Mouse (Mus musculus) G1E (cell line): ENCODE data around the gene Glcci1.

Experiments
- CTCF ChIP-seq: IDR thresholded peaks from 2 replicates; pipeline ENCODE4 v1.5.1; 2012; ENCODE audit warnings: low read depth, low read length, inconsistent platforms, mixed read lengths
- GATA1 ChIP-seq: IDR thresholded peaks from 2 replicates; pipeline ENCODE4 v1.6.1; 2012; ENCODE audit warnings: borderline replicate concordance, low read length, inconsistent platforms, mixed read lengths
- POLR2AphosphoS5 ChIP-seq: IDR thresholded peaks from 2 replicates; pipeline ENCODE4 v1.6.1; 2012; ENCODE audit warnings: low read depth, low read length, inconsistent platforms; ENCODE audit not compliant: insufficient replicate concordance
- TAL1 ChIP-seq: conservative IDR thresholded peaks from 2 replicates; pipeline ENCODE4 v1.6.1; 2012; ENCODE audit warnings: low read depth, low read length, inconsistent platforms, mixed read lengths

DNA sequence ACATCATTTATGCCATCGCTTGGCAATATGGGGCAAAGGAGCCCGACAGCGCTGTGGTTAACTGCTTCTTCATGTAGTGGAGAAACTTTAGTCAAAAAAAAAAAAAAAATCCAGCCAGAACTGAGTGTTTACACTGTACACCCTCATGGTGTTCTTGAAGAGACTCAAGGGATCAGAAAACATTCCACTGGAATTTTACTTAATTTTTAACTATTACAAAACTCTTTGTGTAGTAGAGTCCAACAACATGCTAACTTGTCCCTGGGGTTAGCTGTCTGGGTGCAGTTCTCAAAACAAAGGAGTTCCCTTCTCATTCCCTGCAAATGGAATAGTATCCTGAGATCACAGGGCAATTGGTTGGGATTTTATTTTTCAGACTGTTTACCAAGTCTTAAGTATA, 39.5 kb upstream of the Glcci1 start:
- TF ChIP-seq CTCF (no peak), TAL1 (no peak), GATA1 (no peak), POLR2AphosphoS5 (no peak)
